Mouse (Mus musculus) neural tube, embryonic 15.5 days (tissue): ENCODE results near the gene Stxbp5. TPM values are rescaled to one million over a fixed set of nuclear protein-coding genes. Genes with fewer than 3 reads are reported as not detected.
"Not testable (repeated sequence)": the region's sequence is repeated elsewhere in the genome, so short reads cannot be mapped to it uniquely, and the experiment has no call there.

Experiments
- ATAC-seq: fragments of 200-750 bp; cut with Nextera tagmentation; 2 replicates; pipeline ENCODE4 v1.8.0; 2017; ENCODE audit warnings: mild to moderate bottlenecking, moderate TSS enrichment, moderate library complexity; ENCODE audit not compliant: low FRiP score
- H3K27ac ChIP-seq: fragments of 300-500 bp; sonication (generic); replicated peaks from 2 replicates; pipeline ENCODE4 v1.5.1; 2015; ENCODE audit warnings: mild to moderate bottlenecking, inconsistent platforms
- H3K27me3 ChIP-seq: fragments of 300-500 bp; sonication (generic); replicated peaks from 2 replicates; pipeline ENCODE4 v1.6.1; 2015; ENCODE audit warnings: inconsistent platforms
- H3K36me3 ChIP-seq: fragments of 300-500 bp; sonication (generic); 2 replicates; pipeline ENCODE4 v1.6.1; 2015; ENCODE audit warnings: inconsistent platforms
- H3K4me1 ChIP-seq: fragments of 300-500 bp; sonication (generic); 2 replicates; pipeline ENCODE4 v1.6.1; 2015; ENCODE audit warnings: inconsistent platforms
- H3K4me2 ChIP-seq: fragments of 300-500 bp; sonication (generic); 2 replicates; pipeline ENCODE4 v1.6.1; 2015; ENCODE audit warnings: inconsistent platforms, mild to moderate bottlenecking, moderate library complexity
- H3K4me3 ChIP-seq: fragments of 300-500 bp; sonication (generic); replicated peaks from 2 replicates; pipeline ENCODE4 v1.5.1; 2015; ENCODE audit warnings: mild to moderate bottlenecking, inconsistent platforms
- H3K9ac ChIP-seq: fragments of 300-500 bp; sonication (generic); replicated peaks from 2 replicates; pipeline ENCODE4 v1.6.1; 2015; ENCODE audit warnings: mild to moderate bottlenecking, inconsistent platforms
- H3K9me3 ChIP-seq: fragments of 300-500 bp; sonication (generic); replicated peaks from 2 replicates; pipeline ENCODE4 v1.6.1; 2016; ENCODE audit warnings: inconsistent platforms
- WGBS: fragments of 180-500 bp; shearing (Covaris S2); methylation state at CpG from one replicate; pipeline ENCODE4 v1.1.7; 2015; ENCODE audit warnings: mixed read lengths; 5-methylcytosine and 5-hydroxymethylcytosine counted together
- polyA plus RNA-seq: library from polyadenylated mRNA; unstranded; fragments of >200 nt; fragmentation: Nextera tagmentation; extraction: Ambion mirVana; gene quantifications from 2 replicates; pipeline ENCODE4 v1.2.1, GENCODE M21; 2015

Stxbp5 gene
- polyA plus RNA-seq, 1 experiment from 2014 or later = 10.4 TPM

GRCm38 (mm10) chr10:9889651-9890050 is 11.2 kb downstream of the Stxbp5 start:
- no peaks in the 10 kb centered on the region for H3K27me3 ChIP-seq
- no peak overlapping the region for H3K9ac ChIP-seq
- no peak overlapping the region for H3K27ac ChIP-seq
- H3K36me3 ChIP-seq = no peaks in the 10 kb centered on the region
- ATAC-seq = no peak
- no peak overlapping the region for H3K4me2 ChIP-seq
- no peak overlapping the region for H3K4me3 ChIP-seq
- no peaks in the 10 kb centered on the region for H3K9me3 ChIP-seq
- WGBS = 52% methylated on average over 8 of the region's 8 CpGs
- peaks cover 5% of the 10 kb centered on the region for H3K4me1 ChIP-seq

GRCm38 (mm10) chr10:9888655-9889054 is 12.2 kb downstream of the Stxbp5 start:
- H3K9me3 ChIP-seq = no peaks in the 10 kb centered on the region
- H3K4me2 ChIP-seq = no peak overlapping the region
- H3K9ac ChIP-seq = no peak overlapping the region
- no peak overlapping the region for H3K4me3 ChIP-seq
- H3K36me3 ChIP-seq = no peaks in the 10 kb centered on the region
- 89% methylated on average over 4 of the region's 4 CpGs for WGBS
- H3K27ac ChIP-seq = no peak overlapping the region
- ATAC-seq = no peak
- peaks cover 3% of the 10 kb centered on the region for H3K4me1 ChIP-seq
- no peaks in the 10 kb centered on the region for H3K27me3 ChIP-seq

- H3K27ac ChIP-seq, H3K4me2 ChIP-seq, H3K4me1 ChIP-seq, H3K9me3 ChIP-seq, ATAC-seq, H3K9ac ChIP-seq, H3K27me3 ChIP-seq, H3K4me3 ChIP-seq, H3K36me3 ChIP-seq: not testable (repeated sequence)
- WGBS = 90% methylated on average over 5 of the region's 5 CpGs
Measured at GRCm38 (mm10) chr10:9881781-9882320, 19.0 kb downstream of the Stxbp5 start.

- H3K27ac ChIP-seq = no peak overlapping the region
- 0 out of 2 replicates have a peak, but pooled peaks cover 4% of the 10 kb centered on the region for H3K4me1 ChIP-seq
- H3K4me3 ChIP-seq = no peak overlapping the region
- no peak overlapping the region for H3K9ac ChIP-seq
- H3K27me3 ChIP-seq = no peaks in the 10 kb centered on the region
- ATAC-seq = no peak
- no peaks in the 10 kb centered on the region for H3K36me3 ChIP-seq
- H3K9me3 ChIP-seq = no peaks in the 10 kb centered on the region
- H3K4me2 ChIP-seq = no peak overlapping the region
- WGBS = 78% methylated on average over 6 of the region's 6 CpGs
Measured at GRCm38 (mm10) chr10:9880070-9880728, 20.7 kb downstream of the Stxbp5 start.

- Histone ChIP-seq H3K4me2 (no peak overlapping the region), H3K27me3 (no peaks in the 10 kb centered on the region), H3K9ac (no peak overlapping the region), H3K9me3 (no peaks in the 10 kb centered on the region), H3K4me3 (no peak overlapping the region), H3K27ac (no peak overlapping the region), H3K36me3 (no peaks in the 10 kb centered on the region), H3K4me1 (0 out of 2 replicates have a peak, but pooled peaks cover 4% of the 10 kb centered on the region)
- peak; percentile 62; the same call in 1 of the 2 replicates for ATAC-seq
- 76% methylated on average over 6 of the region's 6 CpGs for WGBS
Measured at GRCm38 (mm10) chr10:9878821-9879489, 21.9 kb downstream of the Stxbp5 start.

- H3K27me3 ChIP-seq = no peaks in the 10 kb centered on the region
- no peak overlapping the region for H3K4me3 ChIP-seq
- H3K4me1 ChIP-seq = 0 out of 2 replicates have a peak, but pooled peaks cover 4% of the 10 kb centered on the region
- H3K27ac ChIP-seq = no peak overlapping the region
- no peaks in the 10 kb centered on the region for H3K9me3 ChIP-seq
- H3K36me3 ChIP-seq = no peaks in the 10 kb centered on the region
- ATAC-seq = no peak
- no peak overlapping the region for H3K4me2 ChIP-seq
- no peak overlapping the region for H3K9ac ChIP-seq
- WGBS = 88% methylated on average over 3 of the region's 3 CpGs
Measured at GRCm38 (mm10) chr10:9875905-9876304, 25.0 kb downstream of the Stxbp5 start.

- Histone ChIP-seq H3K4me1 (0 out of 2 replicates have a peak, but pooled peaks cover 4% of the 10 kb centered on the region), H3K4me3 (no peak overlapping the region), H3K27me3 (no peaks in the 10 kb centered on the region), H3K9ac (no peak overlapping the region), H3K36me3 (no peaks in the 10 kb centered on the region), H3K4me2 (no peak overlapping the region), H3K27ac (no peak overlapping the region), H3K9me3 (no peaks in the 10 kb centered on the region)
- 0 out of 2 replicates have a peak, but pooled peaks have one; percentile 57 for ATAC-seq
- WGBS = 77% methylated on average over 2 of the region's 2 CpGs
Measured at GRCm38 (mm10) chr10:9872143-9872542, 28.7 kb downstream of the Stxbp5 start.

GRCm38 (mm10) chr10:9866793-9867579 is 33.9 kb downstream of the Stxbp5 start:
- Histone ChIP-seq H3K4me3 (no peak overlapping the region), H3K9me3 (no peaks in the 10 kb centered on the region), H3K27me3 (no peaks in the 10 kb centered on the region), H3K36me3 (no peaks in the 10 kb centered on the region), H3K4me1 (0 out of 2 replicates have a peak, but pooled peaks cover 8% of the 10 kb centered on the region), H3K27ac (no peak overlapping the region), H3K4me2 (no peak overlapping the region), H3K9ac (no peak overlapping the region)
- whole genome bisulfite sequencing = 54% methylated on average over 17 of the region's 17 CpGs
- no peak for ATAC-seq

- Histone ChIP-seq H3K4me2 (no peak overlapping the region), H3K27me3 (no peaks in the 10 kb centered on the region), H3K9me3 (no peaks in the 10 kb centered on the region), H3K27ac (no peak overlapping the region), H3K4me1 (no peaks in the 10 kb centered on the region), H3K9ac (no peak overlapping the region), H3K4me3 (no peak overlapping the region), H3K36me3 (peaks cover 4% of the 10 kb centered on the region; the same call in 1 of the 2 replicates)
- ATAC-seq = no peak
- whole genome bisulfite sequencing = 83% methylated on average over 4 of the region's 4 CpGs
Measured at GRCm38 (mm10) chr10:9860022-9860421, 40.9 kb downstream of the Stxbp5 start.

GRCm38 (mm10) chr10:9859476-9859875 is 41.4 kb downstream of the Stxbp5 start:
- no peaks in the 10 kb centered on the region for H3K4me1 ChIP-seq
- H3K36me3 ChIP-seq = peaks cover 5% of the 10 kb centered on the region; the same call in 1 of the 2 replicates
- 70% methylated on average over 3 of the region's 3 CpGs for WGBS
- no peak overlapping the region for H3K27ac ChIP-seq
- H3K9me3 ChIP-seq = no peaks in the 10 kb centered on the region
- no peaks in the 10 kb centered on the region for H3K27me3 ChIP-seq
- ATAC-seq = no peak
- no peak overlapping the region for H3K4me2 ChIP-seq
- no peak overlapping the region for H3K9ac ChIP-seq
- H3K4me3 ChIP-seq = no peak overlapping the region

- no peak for ATAC-seq
- no peaks in the 10 kb centered on the region for H3K4me1 ChIP-seq
- no peaks in the 10 kb centered on the region for H3K27me3 ChIP-seq
- H3K4me3 ChIP-seq = no peak overlapping the region
- no peak overlapping the region for H3K9ac ChIP-seq
- H3K4me2 ChIP-seq = no peak overlapping the region
- no peaks in the 10 kb centered on the region for H3K9me3 ChIP-seq
- H3K36me3 ChIP-seq = peaks cover 7% of the 10 kb centered on the region; the same call in 1 of the 2 replicates
- H3K27ac ChIP-seq = no peak overlapping the region
- 44% methylated on average over 2 of the region's 2 CpGs for WGBS
Measured at GRCm38 (mm10) chr10:9857850-9858249, 43.0 kb downstream of the Stxbp5 start.
